Mouse (Mus musculus): Measurements from ENCODE around the gene Ranbp3l.

The Ranbp3l gene

GRCm38 (mm10) chr15:9070912-9071555 is 103.3 kb downstream of the Ranbp3l start, which contains the start of gene Nadk2:
Gene Nadk2, plus strand, starts transcription at chr15:9071260.
- peak; percentile 98 for DNase-seq (ENCODE audit: low read depth, low spot score)

GRCm38 (mm10) chr15:9071556-9072544 is 104.1 kb downstream of the Ranbp3l start:
- DNase-seq (ENCODE audit: low read depth, low spot score): no peak

- DNase-seq (ENCODE audit: low read depth, low spot score): no peak
These were observed 104.9 kb downstream of the Ranbp3l start for GRCm38 (mm10) chr15:9072630-9073029.

- no peak for DNase-seq (ENCODE audit: low read depth, low spot score)
These were observed 105.4 kb downstream of the Ranbp3l start for GRCm38 (mm10) chr15:9073067-9073608.

GRCm38 (mm10) chr15:9073684-9074083 is 105.9 kb downstream of the Ranbp3l start:
- no peak for DNase-seq (ENCODE audit: low read depth, low spot score)

GRCm38 (mm10) chr15:9074139-9074538 is 106.4 kb downstream of the Ranbp3l start:
- DNase-seq (ENCODE audit: low read depth, low spot score): no peak

GRCm38 (mm10) chr15:9074671-9075070 is 106.9 kb downstream of the Ranbp3l start:
- DNase-seq (ENCODE audit: low read depth, low spot score): no peak

GRCm38 (mm10) chr15:9075608-9076200 is 108.0 kb downstream of the Ranbp3l start:
- no peak for DNase-seq (ENCODE audit: low read depth, low spot score)

GRCm38 (mm10) chr15:9078481-9079300 is 110.9 kb downstream of the Ranbp3l start:
- no peak for DNase-seq (ENCODE audit: low read depth, low spot score)

- DNase-seq (ENCODE audit: low read depth, low spot score): no peak
These were observed 111.9 kb downstream of the Ranbp3l start for GRCm38 (mm10) chr15:9079626-9080025.

GRCm38 (mm10) chr15:9080206-9080605 is 112.5 kb downstream of the Ranbp3l start:
- no peak for DNase-seq (ENCODE audit: low read depth, low spot score)

- DNase-seq (ENCODE audit: low read depth, low spot score): no peak
These were observed 113.5 kb downstream of the Ranbp3l start for GRCm38 (mm10) chr15:9081294-9081693.

- DNase-seq (ENCODE audit: low read depth, low spot score): no peak
These were observed 115.0 kb downstream of the Ranbp3l start for GRCm38 (mm10) chr15:9082753-9083152.

GRCm38 (mm10) chr15:9086813-9087212 is 119.1 kb downstream of the Ranbp3l start:
- DNase-seq (ENCODE audit: low read depth, low spot score): no peak

GRCm38 (mm10) chr15:9087421-9087820 is 119.7 kb downstream of the Ranbp3l start:
- DNase-seq (ENCODE audit: low read depth, low spot score): no peak

- DNase-seq (ENCODE audit: low read depth, low spot score): no peak
These were observed 120.3 kb downstream of the Ranbp3l start for GRCm38 (mm10) chr15:9087895-9088682.

GRCm38 (mm10) chr15:9088683-9089072 is 120.9 kb downstream of the Ranbp3l start:
- no peak for DNase-seq (ENCODE audit: low read depth, low spot score)

- DNase-seq (ENCODE audit: low read depth, low spot score): no peak
These were observed 121.5 kb downstream of the Ranbp3l start for GRCm38 (mm10) chr15:9089136-9089720.

GRCm38 (mm10) chr15:9090662-9091061 is 122.9 kb downstream of the Ranbp3l start:
- DNase-seq (ENCODE audit: low read depth, low spot score): no peak
